Mouse (Mus musculus) left cerebral cortex, adult 8-10 months (tissue): ENCODE results near the gene Zbtb21. TPM values are rescaled to one million over a fixed set of nuclear protein-coding genes. Genes with fewer than 3 reads are reported as not detected.

Experiments
- total RNA-seq, 4 experiments: library from RNA; stranded (reverse); gene quantifications; 2 replicates each; pipeline ENCODE4 v1.2.4; 2022

The Zbtb21 gene
- total RNA-seq, 4 experiments from 2014 or later: 20.8 to 32.5 (median 27.0) TPM

Other genes starting within 250 kb of the Zbtb21 start
- 1 to 10 TPM in 3 of 4 experiments, under 1 TPM in 1; 0.51 to 1.1 (median 1.0) TPM for gene Ripk4, start 198.8 kb downstream of the Zbtb21 start, total RNA-seq
- 10 to 100 TPM; 15.1 to 23.2 (median 17.4) TPM for gene Prdm15, start 110.8 kb downstream of the Zbtb21 start, total RNA-seq
- 10 to 100 TPM; 15.5 to 17.0 (median 16.8) TPM for gene C2cd2, start within 50 bp of the Zbtb21 start, total RNA-seq
- gene B230307C23Rik, start 34.7 kb upstream of the Zbtb21 start, total RNA-seq: 10 to 100 TPM; 23.7 to 31.7 (median 25.3) TPM
- gene A630089N07Rik, start 119.8 kb upstream of the Zbtb21 start, total RNA-seq: 1 to 10 TPM; 6.0 to 6.3 (median 6.3) TPM